Mouse (Mus musculus): ENCODE measurements around the gene Pde7b. TPM values are rescaled to one million over a fixed set of nuclear protein-coding genes. Genes with fewer than 3 reads are reported as not detected.

Pde7b gene
- polyA plus RNA-seq, 1 experiment from 2014 or later = 2.3 TPM

GRCm38 (mm10) chr10:20695637-20696036, 29.2 kb downstream of the Pde7b start:
- H3K9me3 ChIP-seq (replicated peaks; ENCODE audit: control insufficient read depth, low read length, poor library complexity, severe bottlenecking) = no peaks in the 10 kb centered on the region
- H3K27ac ChIP-seq (ENCODE audit: low read length) = no peak overlapping the region
- H3K4me2 ChIP-seq (ENCODE audit: low read length) = no peak overlapping the region
- no peak overlapping the region for H3K4me3 ChIP-seq (ENCODE audit: low read depth, low read length)
- H3K9ac ChIP-seq (ENCODE audit: low read depth, low read length) = no peak overlapping the region
- H3K27me3 ChIP-seq (ENCODE audit: control insufficient read depth, insufficient read depth, low read depth, low read length) = no peaks in the 10 kb centered on the region
- 83% methylated on average over 11 of the region's 11 CpGs for WGBS
- no peaks in the 10 kb centered on the region for H3K36me3 ChIP-seq (ENCODE audit: control insufficient read depth, insufficient read depth, low read length)
- no peaks in the 10 kb centered on the region for H3K4me1 ChIP-seq (ENCODE audit: control insufficient read depth, insufficient read depth, low read length)
- no peak for ATAC-seq

- WGBS = 79% methylated on average over 9 of the region's 9 CpGs
These were observed 34.9 kb downstream of the Pde7b start for GRCm38 (mm10) chr10:20690002-20690401.

GRCm38 (mm10) chr10:20684151-20684550, 40.7 kb downstream of the Pde7b start:
- no peak for ATAC-seq

More at GRCm38 (mm10) chr10:20690002-20690401, 34.9 kb downstream of the Pde7b start:
- H3K4me3 ChIP-seq (ENCODE audit: low read depth, low read length) = no peak overlapping the region
- no peaks in the 10 kb centered on the region for H3K9me3 ChIP-seq (replicated peaks; ENCODE audit: control insufficient read depth, low read length, poor library complexity, severe bottlenecking)
- no peak overlapping the region for H3K4me2 ChIP-seq (ENCODE audit: low read length)
- no peak for ATAC-seq
- H3K4me1 ChIP-seq (ENCODE audit: control insufficient read depth, insufficient read depth, low read length) = no peaks in the 10 kb centered on the region
- H3K27me3 ChIP-seq (ENCODE audit: control insufficient read depth, insufficient read depth, low read depth, low read length) = no peaks in the 10 kb centered on the region
- H3K27ac ChIP-seq (ENCODE audit: low read length) = no peak overlapping the region
- no peak overlapping the region for H3K9ac ChIP-seq (ENCODE audit: low read depth, low read length)
- no peaks in the 10 kb centered on the region for H3K36me3 ChIP-seq (ENCODE audit: control insufficient read depth, insufficient read depth, low read length)

DNA sequence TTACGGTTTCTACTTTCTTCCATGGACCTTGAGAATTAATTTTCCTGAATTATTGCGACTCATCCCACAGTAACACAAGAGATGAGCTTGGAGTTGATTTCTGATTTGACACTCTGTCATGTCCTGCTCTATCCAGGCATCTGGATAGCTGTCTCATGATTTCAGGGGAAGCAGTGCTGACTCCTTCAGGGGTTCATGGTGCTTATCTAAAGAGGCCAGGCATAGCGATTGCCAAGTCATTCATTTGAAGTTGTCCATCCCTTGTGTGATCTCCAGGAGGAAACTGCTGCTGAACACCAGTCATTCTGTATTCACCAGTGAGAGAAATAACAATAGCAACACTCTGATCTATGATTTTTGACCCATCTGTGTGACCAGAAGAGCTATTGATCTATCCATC, 43.9 kb downstream of the Pde7b start:
- Histone ChIP-seq H3K4me1 (ENCODE audit: control insufficient read depth, insufficient read depth, low read length) (no peaks in the 10 kb centered on the region), H3K27ac (ENCODE audit: low read length) (no peak overlapping the region), H3K27me3 (ENCODE audit: control insufficient read depth, insufficient read depth, low read depth, low read length) (no peaks in the 10 kb centered on the region), H3K36me3 (ENCODE audit: control insufficient read depth, insufficient read depth, low read length) (no peaks in the 10 kb centered on the region), H3K4me3 (ENCODE audit: low read depth, low read length) (no peak overlapping the region), H3K9me3 (replicated peaks; ENCODE audit: control insufficient read depth, low read length, poor library complexity, severe bottlenecking) (peaks cover 5% of the 10 kb centered on the region; the same call in 1 of the 2 replicates), H3K9ac (ENCODE audit: low read depth, low read length) (no peak overlapping the region), H3K4me2 (ENCODE audit: low read length) (no peak overlapping the region)
- 95% methylated on average over 3 of the region's 3 CpGs for WGBS
- ATAC-seq = no peak

More at GRCm38 (mm10) chr10:20684151-20684550, 40.7 kb downstream of the Pde7b start:
- no peaks in the 10 kb centered on the region for H3K27me3 ChIP-seq (ENCODE audit: control insufficient read depth, insufficient read depth, low read depth, low read length)
- H3K9me3 ChIP-seq (replicated peaks; ENCODE audit: control insufficient read depth, low read length, poor library complexity, severe bottlenecking) = peaks cover 5% of the 10 kb centered on the region; the same call in 1 of the 2 replicates
- H3K4me3 ChIP-seq (ENCODE audit: low read depth, low read length) = no peak overlapping the region
- H3K4me2 ChIP-seq (ENCODE audit: low read length) = no peak overlapping the region
- 93% methylated on average over 2 of the region's 2 CpGs for WGBS
- no peak overlapping the region for H3K9ac ChIP-seq (ENCODE audit: low read depth, low read length)
- no peaks in the 10 kb centered on the region for H3K36me3 ChIP-seq (ENCODE audit: control insufficient read depth, insufficient read depth, low read length)
- H3K27ac ChIP-seq (ENCODE audit: low read length) = no peak overlapping the region
- H3K4me1 ChIP-seq (ENCODE audit: control insufficient read depth, insufficient read depth, low read length) = no peaks in the 10 kb centered on the region

- Histone ChIP-seq H3K27me3 (ENCODE audit: control insufficient read depth, insufficient read depth, low read depth, low read length) (no peaks in the 10 kb centered on the region), H3K27ac (ENCODE audit: low read length) (no peak overlapping the region), H3K4me3 (ENCODE audit: low read depth, low read length) (no peak overlapping the region), H3K9me3 (replicated peaks; ENCODE audit: control insufficient read depth, low read length, poor library complexity, severe bottlenecking) (no peaks in the 10 kb centered on the region), H3K4me2 (ENCODE audit: low read length) (no peak overlapping the region), H3K9ac (ENCODE audit: low read depth, low read length) (no peak overlapping the region), H3K4me1 (ENCODE audit: control insufficient read depth, insufficient read depth, low read length) (no peaks in the 10 kb centered on the region), H3K36me3 (ENCODE audit: control insufficient read depth, insufficient read depth, low read length) (no peaks in the 10 kb centered on the region)
- 73% methylated on average over 3 of the region's 3 CpGs for WGBS
- no peak for ATAC-seq
These were observed 49.6 kb downstream of the Pde7b start for GRCm38 (mm10) chr10:20675321-20675720.

GRCm38 (mm10) chr10:20673798-20674197, 51.1 kb downstream of the Pde7b start:
- no peaks in the 10 kb centered on the region for H3K9me3 ChIP-seq (replicated peaks; ENCODE audit: control insufficient read depth, low read length, poor library complexity, severe bottlenecking)
- H3K9ac ChIP-seq (ENCODE audit: low read depth, low read length) = no peak overlapping the region
- H3K36me3 ChIP-seq (ENCODE audit: control insufficient read depth, insufficient read depth, low read length) = no peaks in the 10 kb centered on the region
- no peaks in the 10 kb centered on the region for H3K27me3 ChIP-seq (ENCODE audit: control insufficient read depth, insufficient read depth, low read depth, low read length)
- WGBS = 81% methylated on average over 4 of the region's 4 CpGs
- no peak overlapping the region for H3K4me2 ChIP-seq (ENCODE audit: low read length)
- H3K4me1 ChIP-seq (ENCODE audit: control insufficient read depth, insufficient read depth, low read length) = peaks cover 5% of the 10 kb centered on the region
- H3K27ac ChIP-seq (ENCODE audit: low read length) = no peak overlapping the region
- ATAC-seq = no peak
- no peak overlapping the region for H3K4me3 ChIP-seq (ENCODE audit: low read depth, low read length)

DNA sequence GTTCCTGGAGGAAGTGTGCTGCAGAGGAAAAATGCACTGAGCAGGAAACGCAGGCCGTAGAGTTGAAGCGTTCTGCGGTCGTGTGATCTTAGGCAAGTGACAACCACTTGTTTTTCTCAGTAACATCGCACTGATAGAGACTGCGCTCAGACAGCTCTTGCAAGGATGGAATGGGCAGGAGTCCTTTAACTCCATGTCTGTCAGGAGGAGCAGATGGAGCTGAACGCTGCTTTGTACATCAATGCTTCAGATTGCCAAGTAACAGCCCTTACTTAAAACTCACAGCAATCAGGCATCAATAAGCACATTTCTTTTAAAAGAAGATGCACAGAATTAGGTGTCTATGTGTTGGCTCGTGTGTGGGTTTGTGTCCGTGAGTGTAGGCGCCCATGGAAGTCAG, 52.3 kb downstream of the Pde7b start:
- H3K27ac ChIP-seq (ENCODE audit: low read length) = no peak overlapping the region
- ATAC-seq = no peak
- H3K27me3 ChIP-seq (ENCODE audit: control insufficient read depth, insufficient read depth, low read depth, low read length) = no peaks in the 10 kb centered on the region
- H3K4me1 ChIP-seq (ENCODE audit: control insufficient read depth, insufficient read depth, low read length) = peaks cover 15% of the 10 kb centered on the region
- H3K4me2 ChIP-seq (ENCODE audit: low read length) = no peak overlapping the region
- 87% methylated on average over 11 of the region's 11 CpGs for WGBS
- no peaks in the 10 kb centered on the region for H3K36me3 ChIP-seq (ENCODE audit: control insufficient read depth, insufficient read depth, low read length)
- H3K9me3 ChIP-seq (replicated peaks; ENCODE audit: control insufficient read depth, low read length, poor library complexity, severe bottlenecking) = no peaks in the 10 kb centered on the region
- H3K4me3 ChIP-seq (ENCODE audit: low read depth, low read length) = no peak overlapping the region
- H3K9ac ChIP-seq (ENCODE audit: low read depth, low read length) = no peak overlapping the region

DNA sequence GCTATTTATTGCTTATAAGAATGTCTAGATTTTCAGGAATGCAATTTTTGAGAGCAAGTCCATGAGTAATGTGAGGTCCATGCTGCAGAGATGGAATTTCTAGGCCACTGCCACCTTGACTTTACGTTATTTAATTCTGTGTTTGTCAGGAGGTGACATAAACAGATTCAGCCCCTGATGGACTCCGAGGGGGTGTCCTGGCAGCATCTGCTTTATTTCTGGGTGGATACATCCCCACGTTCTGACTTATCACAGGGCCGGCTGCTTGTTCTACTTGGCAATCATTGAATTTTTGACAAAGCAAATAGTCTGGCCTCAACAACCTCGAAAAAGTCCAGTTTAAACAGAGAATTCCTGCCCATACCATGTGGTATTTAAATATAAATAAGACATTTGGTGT, 53.3 kb downstream of the Pde7b start:
- Histone ChIP-seq H3K36me3 (ENCODE audit: control insufficient read depth, insufficient read depth, low read length) (no peaks in the 10 kb centered on the region), H3K27me3 (ENCODE audit: control insufficient read depth, insufficient read depth, low read depth, low read length) (no peaks in the 10 kb centered on the region), H3K9me3 (replicated peaks; ENCODE audit: control insufficient read depth, low read length, poor library complexity, severe bottlenecking) (no peaks in the 10 kb centered on the region), H3K27ac (ENCODE audit: low read length) (no peak overlapping the region), H3K4me1 (ENCODE audit: control insufficient read depth, insufficient read depth, low read length) (peaks cover 15% of the 10 kb centered on the region), H3K4me2 (ENCODE audit: low read length) (no peak overlapping the region), H3K4me3 (ENCODE audit: low read depth, low read length) (no peak overlapping the region), H3K9ac (ENCODE audit: low read depth, low read length) (no peak overlapping the region)
- no peak for ATAC-seq
- WGBS = 76% methylated on average over 5 of the region's 5 CpGs

DNA sequence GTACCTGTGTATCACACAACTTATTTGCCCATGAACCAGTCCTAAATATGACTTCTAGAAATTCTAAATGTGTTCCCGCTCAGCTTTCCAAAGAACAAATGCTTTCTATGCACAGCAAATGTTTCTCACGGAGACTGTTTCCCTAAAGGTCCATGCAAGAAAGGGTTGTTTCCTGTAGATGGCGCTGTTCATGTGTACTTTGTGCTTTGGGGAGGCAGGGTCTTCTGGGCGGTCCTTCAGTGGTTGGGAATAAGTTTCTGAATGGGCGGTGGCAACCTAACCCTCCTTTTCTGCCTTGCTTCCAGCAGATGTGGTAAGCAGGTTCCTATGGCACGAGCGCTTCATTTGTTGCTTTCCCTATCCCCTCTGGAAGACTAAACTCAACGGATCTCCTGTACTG, 54.3 kb downstream of the Pde7b start:
- H3K9me3 ChIP-seq (replicated peaks; ENCODE audit: control insufficient read depth, low read length, poor library complexity, severe bottlenecking) = no peaks in the 10 kb centered on the region
- no peak overlapping the region for H3K4me2 ChIP-seq (ENCODE audit: low read length)
- H3K27ac ChIP-seq (ENCODE audit: low read length) = no peak overlapping the region
- H3K4me1 ChIP-seq (ENCODE audit: control insufficient read depth, insufficient read depth, low read length) = peaks cover 15% of the 10 kb centered on the region
- no peak overlapping the region for H3K4me3 ChIP-seq (ENCODE audit: low read depth, low read length)
- no peak overlapping the region for H3K9ac ChIP-seq (ENCODE audit: low read depth, low read length)
- no peak for ATAC-seq
- H3K27me3 ChIP-seq (ENCODE audit: control insufficient read depth, insufficient read depth, low read depth, low read length) = no peaks in the 10 kb centered on the region
- no peaks in the 10 kb centered on the region for H3K36me3 ChIP-seq (ENCODE audit: control insufficient read depth, insufficient read depth, low read length)
- WGBS = 85% methylated on average over 8 of the region's 8 CpGs

Data from midbrain, embryonic 16.5 days (tissue).